Mouse (Mus musculus): ENCODE measurements at regions not wholly inside any gene's neighbourhood (a gene's known extent, or its start where the extent isn't known, plus 50 kb on each side); places are given as distances from the start of the nearest gene placed in this dataset.

DNA sequence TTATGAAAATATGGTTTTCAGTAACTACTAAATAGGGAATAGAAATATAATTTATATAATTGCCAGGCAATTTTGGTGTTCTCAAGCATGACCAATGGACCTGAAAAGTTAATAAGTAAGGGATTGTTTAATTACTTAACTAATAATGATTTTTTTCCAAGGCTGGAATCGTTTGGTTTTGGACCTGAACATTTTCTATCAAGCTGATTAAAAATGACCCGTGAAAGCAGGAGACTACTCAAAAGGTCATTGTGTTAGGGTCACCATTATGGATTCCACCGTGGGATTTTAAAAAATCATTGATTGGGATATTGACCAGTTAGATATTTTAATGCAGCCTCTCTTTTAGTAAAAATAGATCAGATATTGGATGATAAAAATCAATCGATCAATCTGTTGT is 416.9 kb downstream of the Pik3r1 start:
- no peak for TF ChIP-seq CTCF (IDR thresholded peaks at IDR 0.05)
- TF ChIP-seq EP300 (IDR thresholded peaks at IDR 0.05): no peak
